Mouse (Mus musculus): ENCODE measurements around the gene Fubp3. TPM values are rescaled to one million over a fixed set of nuclear protein-coding genes. Genes with fewer than 3 reads are reported as not detected.

The Fubp3 gene
- polyA plus RNA-seq, 1 experiment, result 20.4 TPM

DNA sequence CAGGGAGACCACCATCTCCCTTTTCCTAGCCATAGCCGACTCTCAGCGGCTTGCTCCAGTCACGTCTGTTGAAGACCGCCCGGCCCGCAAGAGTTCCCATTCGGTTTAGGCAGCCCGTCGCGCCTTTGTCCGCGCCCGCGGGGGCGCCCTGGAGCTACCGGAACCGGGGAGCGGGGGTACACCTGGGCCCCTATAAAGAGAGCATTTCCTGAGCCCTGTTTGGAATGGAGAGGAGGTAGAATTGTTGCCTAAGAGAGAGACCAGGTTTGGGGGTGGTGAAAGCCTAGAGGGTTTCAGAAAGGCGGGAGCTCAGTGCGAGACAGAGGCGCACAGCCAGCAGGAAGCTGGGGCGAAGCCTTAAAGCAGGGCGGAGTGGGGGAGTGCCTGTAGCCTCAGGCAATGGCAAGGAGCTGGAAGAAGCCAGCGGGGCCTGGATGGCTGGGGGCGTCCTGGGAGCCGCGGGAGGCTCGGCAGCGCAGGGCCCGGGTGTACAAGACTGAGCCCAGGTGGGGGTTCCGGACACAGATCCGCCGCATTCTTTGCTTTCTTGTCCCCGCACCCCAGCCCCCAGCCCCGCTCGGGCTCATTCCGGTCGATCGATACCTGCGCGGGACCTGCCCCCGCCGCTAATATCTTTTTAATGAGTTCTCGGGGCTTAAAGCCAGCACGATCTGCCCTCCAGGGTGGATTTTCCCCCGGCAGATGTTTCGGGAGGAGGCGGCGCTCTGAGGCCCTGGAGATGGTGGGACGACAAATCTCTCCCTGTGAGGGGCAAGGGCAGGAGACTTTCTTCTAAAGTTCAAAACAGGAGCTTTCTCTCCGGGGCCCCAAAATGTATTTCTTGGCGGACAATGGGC is 63.1 kb downstream of the Fubp3 start:
- no peak overlapping the region for H3ac ChIP-seq (ENCODE audit: control insufficient read depth, insufficient read length)
- peaks cover 85% of the 10 kb centered on the region for H3K27me3 ChIP-seq (ENCODE audit: control insufficient read depth, insufficient read depth, insufficient read length)
- no peaks in the 10 kb centered on the region for H3K79me2 ChIP-seq (ENCODE audit: control insufficient read depth, insufficient read depth)
- no peaks in the 10 kb centered on the region for H3K36me3 ChIP-seq (ENCODE audit: control insufficient read depth, insufficient read depth)
- TF ChIP-seq TCF12 (IDR thresholded peaks at IDR 0.05; ENCODE audit: insufficient read depth, poor library complexity, severe bottlenecking), result no peak
- TF ChIP-seq MAX (IDR thresholded peaks at IDR 0.05; ENCODE audit: low read depth), result no peak
- no peak for TF ChIP-seq MYOG (IDR thresholded peaks at IDR 0.05; ENCODE audit: control insufficient read depth in 1 of 3, insufficient read depth in 1 of 3, insufficient read length in 2 of 3, low read depth in 2 of 3)
- TF ChIP-seq CEBPB (IDR thresholded peaks at IDR 0.05; ENCODE audit: insufficient read depth, poor library complexity, severe bottlenecking), result no peak
- TF ChIP-seq POLR2AphosphoS2 (IDR thresholded peaks at IDR 0.05; ENCODE audit: insufficient read length, low read depth), result no peak
- TF ChIP-seq TCF3 (IDR thresholded peaks at IDR 0.05; ENCODE audit: insufficient read length, low read depth), result no peak
- no peak for TF ChIP-seq E2F4 (IDR thresholded peaks at IDR 0.05; ENCODE audit: insufficient read depth)
- TF ChIP-seq POLR2A (IDR thresholded peaks at IDR 0.05; ENCODE audit: insufficient read length, low read depth), result no peak
- no peak overlapping the region for H3K4me2 ChIP-seq (ENCODE audit: low read depth)
- H3K4me3 ChIP-seq, result no peak overlapping the region

- no peak overlapping the region for H3K4me3 ChIP-seq
- H3K79me2 ChIP-seq (ENCODE audit: control insufficient read depth, insufficient read depth), result no peaks in the 10 kb centered on the region
Observed at GRCm38 (mm10) chr2:31636138-31636741, 63.8 kb downstream of the Fubp3 start.

GRCm38 (mm10) chr2:31636742-31637141 is 64.3 kb downstream of the Fubp3 start:
- no peak overlapping the region for H3K4me2 ChIP-seq (ENCODE audit: low read depth)
- H3K4me3 ChIP-seq, result no peak overlapping the region

More at GRCm38 (mm10) chr2:31636138-31636741, 63.8 kb downstream of the Fubp3 start:
- TF ChIP-seq TCF3 (IDR thresholded peaks at IDR 0.05; ENCODE audit: insufficient read length, low read depth), result no peak
- no peak for TF ChIP-seq POLR2AphosphoS2 (IDR thresholded peaks at IDR 0.05; ENCODE audit: insufficient read length, low read depth)
- TF ChIP-seq MYOD1 (IDR thresholded peaks at IDR 0.05; ENCODE audit: control insufficient read depth in 1 of 3, insufficient read length in 2 of 3, low read depth in 2 of 3), result no peak
- no peak for TF ChIP-seq MYOG (IDR thresholded peaks at IDR 0.05; ENCODE audit: control insufficient read depth in 1 of 3, insufficient read depth in 1 of 3, insufficient read length in 2 of 3, low read depth in 2 of 3)
- TF ChIP-seq MAX (IDR thresholded peaks at IDR 0.05; ENCODE audit: low read depth), result no peak
- TF ChIP-seq CEBPB (IDR thresholded peaks at IDR 0.05; ENCODE audit: insufficient read depth, poor library complexity, severe bottlenecking), result no peak
- no peak for TF ChIP-seq POLR2A (IDR thresholded peaks at IDR 0.05; ENCODE audit: insufficient read length, low read depth)
- no peak for TF ChIP-seq USF1 (IDR thresholded peaks at IDR 0.05; ENCODE audit: low read depth)
- TF ChIP-seq REST (IDR thresholded peaks at IDR 0.05; ENCODE audit: insufficient read depth, insufficient read length), result no peak
- no peak for TF ChIP-seq E2F4 (IDR thresholded peaks at IDR 0.05; ENCODE audit: insufficient read depth)
- no peak for TF ChIP-seq SRF (IDR thresholded peaks at IDR 0.05; ENCODE audit: control insufficient read depth, insufficient read length, low read depth)
- no peak for TF ChIP-seq TCF12 (IDR thresholded peaks at IDR 0.05; ENCODE audit: insufficient read depth, poor library complexity, severe bottlenecking)
- no peak overlapping the region for H3ac ChIP-seq (ENCODE audit: control insufficient read depth, insufficient read length)
- peaks cover 89% of the 10 kb centered on the region for H3K27me3 ChIP-seq (ENCODE audit: control insufficient read depth, insufficient read depth, insufficient read length)
- H3K4me2 ChIP-seq (ENCODE audit: low read depth), result no peak overlapping the region
- H3K36me3 ChIP-seq (ENCODE audit: control insufficient read depth, insufficient read depth), result no peaks in the 10 kb centered on the region

GRCm38 (mm10) chr2:31637311-31637710 is 64.9 kb downstream of the Fubp3 start:
- Histone ChIP-seq H3K79me2 (ENCODE audit: control insufficient read depth, insufficient read depth) (no peaks in the 10 kb centered on the region), H3K27me3 (ENCODE audit: control insufficient read depth, insufficient read depth, insufficient read length) (peaks cover 95% of the 10 kb centered on the region), H3K4me3 (no peak overlapping the region), H3K4me2 (ENCODE audit: low read depth) (no peak overlapping the region), H3ac (ENCODE audit: control insufficient read depth, insufficient read length) (no peak overlapping the region), H3K36me3 (ENCODE audit: control insufficient read depth, insufficient read depth) (no peaks in the 10 kb centered on the region)
- TF ChIP-seq SRF (IDR thresholded peaks at IDR 0.05; ENCODE audit: control insufficient read depth, insufficient read length, low read depth) (no peak), POLR2AphosphoS2 (IDR thresholded peaks at IDR 0.05; ENCODE audit: insufficient read length, low read depth) (no peak), MYOD1 (IDR thresholded peaks at IDR 0.05; ENCODE audit: control insufficient read depth in 1 of 3, insufficient read length in 2 of 3, low read depth in 2 of 3) (no peak), CEBPB (IDR thresholded peaks at IDR 0.05; ENCODE audit: insufficient read depth, poor library complexity, severe bottlenecking) (no peak), POLR2A (IDR thresholded peaks at IDR 0.05; ENCODE audit: insufficient read length, low read depth) (no peak), MYOG (IDR thresholded peaks at IDR 0.05; ENCODE audit: control insufficient read depth in 1 of 3, insufficient read depth in 1 of 3, insufficient read length in 2 of 3, low read depth in 2 of 3) (no peak), TCF12 (IDR thresholded peaks at IDR 0.05; ENCODE audit: insufficient read depth, poor library complexity, severe bottlenecking) (no peak), REST (IDR thresholded peaks at IDR 0.05; ENCODE audit: insufficient read depth, insufficient read length) (no peak), E2F4 (IDR thresholded peaks at IDR 0.05; ENCODE audit: insufficient read depth) (no peak), MAX (IDR thresholded peaks at IDR 0.05; ENCODE audit: low read depth) (no peak)

More at GRCm38 (mm10) chr2:31636742-31637141, 64.3 kb downstream of the Fubp3 start:
- H3K36me3 ChIP-seq (ENCODE audit: control insufficient read depth, insufficient read depth), result no peaks in the 10 kb centered on the region
- peaks cover 94% of the 10 kb centered on the region for H3K27me3 ChIP-seq (ENCODE audit: control insufficient read depth, insufficient read depth, insufficient read length)
- no peak overlapping the region for H3ac ChIP-seq (ENCODE audit: control insufficient read depth, insufficient read length)
- H3K79me2 ChIP-seq (ENCODE audit: control insufficient read depth, insufficient read depth), result no peaks in the 10 kb centered on the region
- no peak for TF ChIP-seq TCF3 (IDR thresholded peaks at IDR 0.05; ENCODE audit: insufficient read length, low read depth)
- no peak for TF ChIP-seq POLR2A (IDR thresholded peaks at IDR 0.05; ENCODE audit: insufficient read length, low read depth)
- TF ChIP-seq SRF (IDR thresholded peaks at IDR 0.05; ENCODE audit: control insufficient read depth, insufficient read length, low read depth), result no peak
- TF ChIP-seq POLR2AphosphoS2 (IDR thresholded peaks at IDR 0.05; ENCODE audit: insufficient read length, low read depth), result no peak
- no peak for TF ChIP-seq CEBPB (IDR thresholded peaks at IDR 0.05; ENCODE audit: insufficient read depth, poor library complexity, severe bottlenecking)
- no peak for TF ChIP-seq MAX (IDR thresholded peaks at IDR 0.05; ENCODE audit: low read depth)
- TF ChIP-seq TCF12 (IDR thresholded peaks at IDR 0.05; ENCODE audit: insufficient read depth, poor library complexity, severe bottlenecking), result no peak
- no peak for TF ChIP-seq MYOD1 (IDR thresholded peaks at IDR 0.05; ENCODE audit: control insufficient read depth in 1 of 3, insufficient read length in 2 of 3, low read depth in 2 of 3)
- TF ChIP-seq REST (IDR thresholded peaks at IDR 0.05; ENCODE audit: insufficient read depth, insufficient read length), result no peak
- TF ChIP-seq MYOG (IDR thresholded peaks at IDR 0.05; ENCODE audit: control insufficient read depth in 1 of 3, insufficient read depth in 1 of 3, insufficient read length in 2 of 3, low read depth in 2 of 3), result no peak
